Mouse (Mus musculus): ENCODE measurements at regions not wholly inside any gene's neighbourhood (a gene's known extent, or its start where the extent isn't known, plus 50 kb on each side); places are given as distances from the start of the nearest gene placed in this dataset.

DNA sequence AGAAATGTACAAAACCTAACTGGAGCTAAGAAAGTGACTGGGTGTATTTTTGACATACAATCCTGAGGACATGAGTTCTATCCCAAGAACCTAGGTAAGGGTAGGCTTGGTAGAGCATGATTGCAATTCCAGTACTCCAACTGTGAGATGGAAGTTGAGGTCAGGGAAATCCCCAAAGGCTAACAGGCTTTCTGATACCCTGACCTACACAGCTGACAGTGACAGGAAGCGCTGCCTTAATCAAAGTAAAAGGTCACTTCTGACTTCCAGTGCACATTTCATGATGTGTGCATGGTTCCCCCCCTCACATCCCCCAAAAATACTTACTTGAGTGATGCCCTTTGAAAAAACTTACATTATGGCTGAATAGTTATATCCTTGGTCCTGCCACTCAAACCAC lies 312.6 kb upstream of the Pitrm1 start:
- TF ChIP-seq CTCF (IDR thresholded peaks at IDR 0.05; ENCODE audit: insufficient read depth, low read length): no peak
- TF ChIP-seq POLR2A (IDR thresholded peaks at IDR 0.05; ENCODE audit: borderline replicate concordance, extremely low read depth, low read depth, low read length): no peak

Measured in lung, adult 2 months (tissue).